Mouse (Mus musculus) monocyte, adult 59 days (primary cell): ENCODE measurements around the gene Olfr676. TPM values are rescaled to one million over a fixed set of nuclear protein-coding genes. Genes with fewer than 3 reads are reported as not detected.

Source experiments
- total RNA-seq, 2 experiments: library from RNA; stranded (reverse); gene quantifications; one replicate each; pipeline ENCODE4 v1.2.4; 2023

Gene Olfr676
- total RNA-seq = not detected

DNA sequence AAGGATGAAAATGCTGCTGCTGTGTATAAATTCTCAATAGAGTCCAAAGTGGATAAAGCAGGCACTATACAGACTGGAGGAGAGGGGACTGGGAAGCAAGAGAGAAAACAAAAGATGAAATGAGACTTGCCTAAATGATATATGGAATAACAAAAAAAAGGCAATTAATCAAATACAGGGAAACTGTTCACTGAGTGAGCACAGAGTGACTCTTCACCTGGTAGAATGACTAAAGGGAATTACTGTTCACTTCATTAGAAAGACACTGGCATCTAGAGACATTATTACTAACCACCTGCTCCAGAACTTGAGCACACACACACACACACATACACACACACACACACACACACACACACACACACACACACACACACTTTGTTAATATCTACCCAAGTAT is at the start of gene Olfr676:
Gene Olfr676, plus strand, starts transcription at position 301 of the 400 bp plus-strand sequence.

DNA sequence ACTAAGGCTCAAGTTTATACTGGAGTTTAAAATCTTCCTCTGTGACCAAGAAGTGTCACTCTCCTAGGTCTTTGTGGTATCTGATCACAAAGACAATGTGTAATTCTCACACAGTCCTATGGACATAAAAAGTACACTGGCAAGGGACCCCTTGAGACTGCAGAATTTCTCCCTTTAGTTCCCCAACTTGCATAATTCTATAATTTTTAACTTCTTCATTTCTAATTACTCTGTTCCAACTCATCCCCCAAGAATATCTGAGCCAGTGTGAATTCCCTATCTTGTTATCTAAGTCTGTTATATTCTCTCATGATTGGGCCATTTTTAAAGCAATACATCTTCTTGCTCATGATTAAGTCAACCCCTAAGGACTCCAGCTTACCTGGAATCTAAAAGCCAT is 30.6 kb upstream of the Olfr676 start, which contains the start of gene Olfr672:
Gene Olfr672, minus strand, starts transcription at position 101 of the 400 bp plus-strand sequence.

GRCm38 (mm10) chr7:105028360-105028759 is 4.1 kb upstream of the Olfr676 start, which contains the start of gene Olfr675:
TSS of gene Olfr675 (minus strand) at chr7:105028460.

DNA sequence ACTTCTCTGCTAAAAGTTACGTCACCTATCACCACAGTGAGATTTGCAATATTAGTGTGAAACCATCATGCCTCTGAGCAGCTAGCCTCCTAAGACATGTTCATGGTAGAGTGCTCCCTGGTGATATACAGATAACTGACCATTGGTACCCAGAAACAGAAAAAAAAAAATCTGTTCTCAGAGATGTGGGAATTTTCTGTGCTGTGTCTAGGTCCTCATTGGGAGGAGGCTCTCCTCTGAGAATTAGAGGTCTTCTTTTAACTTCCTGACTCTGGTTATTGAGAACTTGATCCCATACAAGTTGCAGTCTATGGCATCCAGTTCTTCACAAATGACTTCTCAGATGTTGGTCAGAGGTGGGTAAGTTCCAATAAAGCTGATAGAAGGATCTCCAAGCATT is 31.7 kb downstream of the Olfr676 start, which contains the start of gene Olfr678:
Gene Olfr678, plus strand, starts transcription at position 301 of the 400 bp plus-strand sequence.

DNA sequence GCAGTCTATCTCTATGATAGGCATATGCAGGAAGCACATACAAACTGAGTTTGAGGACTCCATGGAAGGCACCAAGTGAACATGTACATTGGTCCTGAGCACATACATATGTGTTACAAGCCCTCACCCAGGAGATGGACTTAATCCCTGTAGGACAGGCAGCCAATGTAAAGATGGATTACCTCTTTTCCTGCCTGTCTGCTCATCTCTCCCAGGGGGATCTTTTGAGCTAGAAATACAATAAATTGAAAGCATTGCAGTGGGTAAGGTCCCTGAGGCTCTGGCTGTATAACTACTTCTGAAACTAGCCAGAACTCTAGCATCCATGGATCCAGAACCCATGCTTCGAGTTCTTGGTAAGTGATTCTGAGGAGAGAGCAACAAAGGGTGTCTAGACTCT is 48.4 kb downstream of the Olfr676 start, which contains the start of gene Olfr679:
Gene Olfr679, plus strand, starts transcription at position 301 of the 400 bp plus-strand sequence.

Other genes starting within 250 kb of the Olfr676 start
- not detected for gene Usp17lb, start 190.1 kb upstream of the Olfr676 start, total RNA-seq
- gene Usp17la, start 175.7 kb upstream of the Olfr676 start, total RNA-seq = not detected
- gene Olfr665, start 154.7 kb upstream of the Olfr676 start, total RNA-seq = not detected
- not detected for gene Olfr666, start 136.7 kb upstream of the Olfr676 start, total RNA-seq
- not detected for gene Olfr667, start 111.2 kb upstream of the Olfr676 start, total RNA-seq
- gene Olfr668, start 104.6 kb upstream of the Olfr676 start, total RNA-seq = not detected
- not detected for gene Olfr669, start 98.5 kb upstream of the Olfr676 start, total RNA-seq
- not detected for gene Olfr670, start 70.1 kb upstream of the Olfr676 start, total RNA-seq
- not detected for gene Olfr671, start 53.6 kb upstream of the Olfr676 start, total RNA-seq
- gene Olfr672, start 30.7 kb upstream of the Olfr676 start, total RNA-seq = not detected
- not detected for gene Olfr675, start 4.2 kb upstream of the Olfr676 start, total RNA-seq
- gene Olfr677, start 18.7 kb downstream of the Olfr676 start, total RNA-seq = not detected
- gene Olfr678, start 31.8 kb downstream of the Olfr676 start, total RNA-seq = not detected
- gene Olfr679, start 48.5 kb downstream of the Olfr676 start, total RNA-seq = not detected
- not detected for gene Olfr680-ps1, start 60.1 kb downstream of the Olfr676 start, total RNA-seq
- not detected for gene Olfr681, start 84.1 kb downstream of the Olfr676 start, total RNA-seq
- not detected for gene Olfr683, start 114.3 kb downstream of the Olfr676 start, total RNA-seq
- gene Olfr684, start 131.0 kb downstream of the Olfr676 start, total RNA-seq = not detected
- gene Olfr685, start 153.3 kb downstream of the Olfr676 start, total RNA-seq = not detected
- gene Olfr686, start 174.8 kb downstream of the Olfr676 start, total RNA-seq = not detected